Mouse (Mus musculus) layer of hippocampus, adult 2 months (tissue): ENCODE results near the gene Gm20696. TPM values are rescaled to one million over a fixed set of nuclear protein-coding genes. Genes with fewer than 3 reads are reported as not detected.

Source experiments
- DNase-seq, 2 experiments: peaks; one replicate each; pipeline ENCODE4 v3.0.0; 2022; ENCODE audit warnings: low spot score in 2 of 2
- H3K27ac ChIP-seq: fragments of 200-600 bp; 2 replicates; pipeline ENCODE4 v1.8.1; 2022
- H3K4me3 ChIP-seq: fragments of 200-600 bp; 2 replicates; pipeline ENCODE4 v1.8.1; 2022; ENCODE audit warnings: mild to moderate bottlenecking
- CTCF ChIP-seq: fragments of 200-600 bp; conservative IDR thresholded peaks from 2 replicates; pipeline ENCODE4 v1.8.1; 2022; ENCODE audit warnings: antibody characterized with exemption, mild to moderate bottlenecking, moderate library complexity
- total RNA-seq, 2 experiments: library from RNA; stranded (reverse); gene quantifications; 2 replicates each; pipeline ENCODE4 v1.2.3; 2021

Gene Gm20696
- total RNA-seq, 2 experiments from 2014 or later, result 6.2 to 7.3 TPM

DNA sequence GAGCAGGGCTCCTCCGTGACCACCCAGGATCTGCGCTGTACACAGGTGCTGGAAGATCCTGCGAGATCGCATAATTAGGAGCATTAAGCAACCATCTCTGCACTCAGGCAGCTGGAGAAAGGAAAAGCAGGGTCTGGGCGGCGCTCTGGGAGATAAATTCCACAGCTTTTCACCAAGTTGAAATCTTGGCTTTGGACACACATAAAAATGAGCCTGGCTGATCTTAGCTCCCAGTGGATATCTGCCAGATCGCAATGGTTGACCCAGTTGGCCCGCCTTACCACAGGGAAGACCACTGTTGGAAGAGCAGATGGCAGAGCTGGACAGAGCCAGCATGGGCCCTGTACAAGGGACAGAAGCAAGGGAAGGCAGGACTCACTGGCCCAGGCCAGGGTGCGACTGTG, 157.4 kb downstream of the Gm20696 start:
- H3K4me3 ChIP-seq, result no peak overlapping the region
- peak in 1 of 2 experiments; percentile 24 for DNase-seq
- H3K27ac ChIP-seq, result no peak overlapping the region
- no peak for TF ChIP-seq CTCF

DNA sequence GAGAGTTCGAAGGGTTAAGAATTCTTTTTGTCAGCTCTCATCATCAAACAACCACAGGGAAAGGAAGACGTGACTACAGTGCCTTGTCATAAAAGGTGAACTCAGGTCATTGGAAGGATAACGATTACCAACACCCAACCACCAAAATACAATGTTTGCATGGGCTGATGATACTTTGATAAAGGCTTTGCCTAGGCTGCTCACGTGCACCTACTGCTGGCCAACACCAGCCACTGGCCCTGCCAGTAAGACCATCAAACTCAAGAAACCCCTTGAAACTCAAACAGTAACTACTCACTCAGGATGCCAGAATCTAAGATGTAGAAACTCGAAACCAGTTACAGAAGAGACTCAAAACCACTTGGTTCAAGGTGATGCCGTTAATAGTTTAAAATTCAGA, 159.8 kb downstream of the Gm20696 start:
- H3K4me3 ChIP-seq, result no peak overlapping the region
- no peak overlapping the region for H3K27ac ChIP-seq
- TF ChIP-seq CTCF, result peak; percentile 58
- DNase-seq, result no peak

DNA sequence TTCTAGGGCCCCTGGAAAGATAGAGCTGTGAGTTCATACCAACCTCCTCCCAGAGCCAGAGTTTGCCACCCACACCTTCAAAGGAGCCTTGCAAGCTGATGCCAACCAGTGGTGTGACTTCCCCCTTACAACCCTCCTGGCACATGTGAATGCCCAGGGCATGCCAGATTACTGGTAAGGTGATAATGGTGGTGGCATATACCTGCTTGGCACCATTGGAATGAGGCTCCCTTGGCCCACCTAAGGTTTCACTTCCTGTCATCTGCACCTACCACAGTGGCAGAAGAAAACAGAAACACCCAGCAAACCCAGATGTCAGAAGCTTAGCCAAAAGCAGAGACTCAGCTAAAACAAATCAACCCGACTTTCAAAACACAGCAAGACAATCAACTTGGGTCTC, 162.9 kb downstream of the Gm20696 start:
- H3K27ac ChIP-seq, result no peak overlapping the region
- no peak overlapping the region for H3K4me3 ChIP-seq
- no peak for DNase-seq
- TF ChIP-seq CTCF, result no peak

DNA sequence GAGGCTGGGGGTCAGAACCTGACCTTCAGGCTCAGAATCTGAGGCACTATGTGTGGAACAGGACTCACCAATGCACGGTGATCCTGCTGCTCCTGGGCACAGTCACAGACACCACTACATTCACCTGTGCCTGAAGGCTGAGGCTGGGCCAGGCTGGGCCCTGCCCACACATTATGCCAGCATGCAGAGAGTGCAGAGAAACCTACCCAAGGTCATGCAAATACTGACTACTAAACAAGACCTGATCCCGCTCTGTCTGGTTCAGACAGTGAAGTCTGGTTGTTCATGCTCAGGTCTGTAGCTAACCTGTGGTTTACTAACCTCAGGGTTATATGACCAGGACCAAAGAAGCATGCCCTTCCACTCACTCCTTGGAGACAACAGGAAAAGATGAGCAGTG, 163.9 kb downstream of the Gm20696 start:
- Histone ChIP-seq H3K27ac (no peak overlapping the region), H3K4me3 (no peak overlapping the region)
- no peak for TF ChIP-seq CTCF
- no peak for DNase-seq

DNA sequence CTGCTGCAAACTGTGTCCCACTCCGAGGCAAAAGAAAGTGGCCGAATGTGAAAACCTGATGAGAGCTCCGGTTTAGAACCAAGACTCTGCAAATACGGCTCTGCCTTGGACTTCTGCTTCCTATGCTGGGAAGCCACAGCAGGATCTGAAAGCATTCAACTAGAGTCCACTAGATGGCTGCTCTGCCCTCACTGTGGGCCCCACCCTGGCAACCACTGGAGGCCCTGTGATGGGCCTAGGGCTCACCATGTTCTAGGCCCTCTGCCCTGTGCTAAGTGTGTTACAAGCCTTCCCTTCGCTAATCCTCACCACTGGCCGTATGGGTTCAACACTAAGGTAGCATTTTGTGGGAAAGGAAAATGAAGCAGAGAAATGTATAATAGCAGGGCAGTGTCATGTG, 164.3 kb downstream of the Gm20696 start:
- H3K27ac ChIP-seq, result no peak overlapping the region
- no peak overlapping the region for H3K4me3 ChIP-seq
- TF ChIP-seq CTCF, result peak; percentile 22; the same call in 1 of the 2 replicates
- no peak for DNase-seq

DNA sequence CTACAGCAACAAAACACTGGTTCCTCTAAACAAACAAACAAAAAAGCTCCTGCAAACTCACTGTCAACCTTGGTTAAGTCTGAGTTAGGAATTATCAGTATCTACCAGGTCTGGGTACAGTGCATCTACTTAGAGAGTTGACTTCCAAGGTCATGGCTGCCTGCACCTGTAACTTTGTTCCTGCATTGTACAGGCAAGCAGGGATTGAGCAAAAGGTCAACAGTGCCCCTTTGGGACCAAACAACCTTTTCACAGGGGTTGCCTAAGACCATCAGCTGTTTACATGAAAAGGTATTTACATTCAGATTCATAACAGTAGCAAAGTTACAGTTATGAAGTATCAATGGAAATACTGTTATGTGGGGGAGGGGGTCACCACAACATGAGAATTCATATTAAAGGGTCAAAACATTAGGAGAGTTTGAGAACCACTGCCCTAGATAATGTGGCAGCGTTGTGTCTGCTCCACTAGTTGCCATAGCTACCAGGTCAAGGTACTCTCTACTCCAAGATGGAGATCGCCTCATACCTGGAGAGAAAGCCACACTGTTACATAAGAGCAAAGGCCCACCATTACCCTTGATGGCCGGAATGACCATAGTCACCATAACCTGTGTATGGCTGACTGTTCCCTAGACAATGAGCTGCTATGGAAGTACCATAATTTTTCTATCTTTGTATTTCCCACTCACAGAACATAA, 165.9 kb downstream of the Gm20696 start:
- no peak for DNase-seq
- no peak overlapping the region for H3K4me3 ChIP-seq
- TF ChIP-seq CTCF, result no peak
- H3K27ac ChIP-seq, result no peak overlapping the region

DNA sequence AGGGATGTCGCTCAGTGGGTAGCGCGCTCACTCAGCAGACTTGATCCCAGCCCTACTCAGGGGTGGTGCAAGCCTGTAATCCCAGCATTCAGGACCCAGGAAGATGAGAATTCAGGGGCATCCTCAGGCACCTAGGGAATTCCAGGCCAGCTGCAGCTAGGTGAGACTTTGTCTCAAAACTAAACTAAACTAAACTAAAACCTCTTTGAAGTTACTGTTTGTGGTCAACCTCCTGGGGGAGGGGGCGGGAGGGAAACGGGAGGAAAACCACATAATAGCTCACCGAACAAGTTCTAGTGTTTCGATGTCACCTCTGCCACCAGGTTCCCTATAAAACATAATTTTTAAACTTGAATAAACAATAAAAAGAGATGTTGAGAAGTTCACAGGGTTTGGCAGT, 168.5 kb downstream of the Gm20696 start:
- no peak for DNase-seq
- TF ChIP-seq CTCF, result no peak
- Histone ChIP-seq H3K27ac (no peak overlapping the region), H3K4me3 (no peak overlapping the region)

DNA sequence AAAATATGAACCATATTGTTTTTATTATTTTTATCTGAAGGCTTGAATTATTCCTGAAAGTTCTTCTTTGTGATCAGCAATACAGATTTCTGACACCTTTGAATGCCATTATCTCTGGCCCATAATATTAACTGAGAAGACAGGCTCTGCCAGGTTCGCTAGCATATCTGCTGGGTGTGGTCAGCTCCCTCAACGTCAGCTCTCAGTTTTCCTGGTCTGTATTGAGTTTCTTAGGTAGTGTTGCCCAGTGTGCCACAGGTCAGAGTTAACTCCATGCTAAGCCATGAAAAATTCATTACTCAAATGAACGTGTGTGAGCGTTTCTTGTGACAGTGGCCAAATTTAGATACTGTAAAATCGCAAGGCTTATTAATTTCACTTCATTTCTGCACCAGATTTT, 170.5 kb downstream of the Gm20696 start:
- no peak for DNase-seq
- TF ChIP-seq CTCF, result no peak
- Histone ChIP-seq H3K4me3 (no peak overlapping the region), H3K27ac (no peak overlapping the region)

DNA sequence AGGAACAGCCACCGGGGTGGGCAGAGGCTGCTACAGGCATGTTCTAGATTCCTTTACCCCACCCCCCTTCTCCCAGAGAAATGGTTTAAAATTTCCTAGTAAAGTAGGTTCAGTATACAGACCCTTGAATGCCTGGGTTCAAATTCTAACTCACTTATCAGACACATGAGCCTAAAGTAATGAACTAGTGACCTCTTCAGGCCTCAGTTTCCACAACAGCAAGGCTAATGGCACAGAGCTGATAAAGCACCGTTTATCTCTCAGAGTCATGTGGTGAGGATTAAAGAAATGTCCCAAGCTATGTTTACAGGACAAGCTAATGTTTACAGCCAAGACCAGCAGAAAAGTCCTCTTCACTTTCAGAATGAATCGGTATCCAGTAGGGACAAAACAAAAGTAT, 173.7 kb downstream of the Gm20696 start:
- Histone ChIP-seq H3K4me3 (no peak overlapping the region), H3K27ac (0 out of 2 replicates have a peak overlapping the region, but pooled peaks have one; percentile 14)
- DNase-seq, result no peak
- peak; percentile 26; the same call in 1 of the 2 replicates for TF ChIP-seq CTCF

DNA sequence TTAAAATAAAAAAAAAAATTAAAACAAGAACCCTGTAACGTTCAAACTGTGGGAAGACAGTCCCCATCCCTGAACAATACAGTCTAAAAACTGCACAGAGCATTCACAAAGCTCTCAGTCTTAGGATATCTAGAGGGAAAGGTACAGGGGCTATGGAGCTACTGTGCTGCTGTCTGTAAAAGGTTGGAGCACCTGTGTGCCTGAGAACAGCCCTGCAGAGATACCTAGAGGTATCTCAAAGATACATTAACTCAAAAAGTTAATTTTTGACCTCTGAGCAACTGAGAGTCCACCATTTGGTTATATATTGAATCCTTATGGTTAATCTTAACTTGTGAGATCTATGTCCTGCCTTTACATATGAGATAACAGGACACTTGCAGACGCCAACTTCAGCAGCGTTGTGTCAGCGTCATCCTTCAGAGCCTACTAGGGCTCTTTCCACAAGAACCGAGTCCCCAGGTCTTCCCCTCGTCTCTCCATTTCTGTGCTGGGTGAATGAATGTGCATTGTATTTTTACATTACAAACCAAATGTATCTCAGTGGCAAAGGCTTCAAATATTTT, 174.5 kb downstream of the Gm20696 start:
- H3K4me3 ChIP-seq, result no peak overlapping the region
- TF ChIP-seq CTCF, result no peak
- DNase-seq, result no peak
- peak overlapping the region; percentile 39; the same call in 1 of the 2 replicates for H3K27ac ChIP-seq

DNA sequence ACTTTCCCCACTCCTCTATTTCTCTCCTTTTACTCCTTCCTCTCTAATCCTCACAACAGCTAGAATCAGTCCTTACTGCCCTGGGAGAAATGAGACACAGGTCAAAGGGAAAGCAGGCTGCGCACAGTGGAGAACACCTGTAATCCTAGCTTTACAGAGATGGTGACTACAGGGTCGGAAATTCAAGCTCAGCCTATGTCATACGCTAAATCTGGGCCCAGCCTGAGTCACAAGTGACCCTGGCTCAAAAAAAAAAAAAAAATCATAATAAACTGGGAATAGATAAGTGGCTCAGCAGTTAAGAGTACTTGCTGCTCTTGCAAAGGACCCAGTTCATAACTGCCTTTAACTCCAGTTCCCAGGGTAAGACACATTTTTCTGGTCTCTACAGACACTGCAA, 175.5 kb downstream of the Gm20696 start:
- no peak overlapping the region for H3K4me3 ChIP-seq
- TF ChIP-seq CTCF, result no peak
- DNase-seq, result no peak

DNA sequence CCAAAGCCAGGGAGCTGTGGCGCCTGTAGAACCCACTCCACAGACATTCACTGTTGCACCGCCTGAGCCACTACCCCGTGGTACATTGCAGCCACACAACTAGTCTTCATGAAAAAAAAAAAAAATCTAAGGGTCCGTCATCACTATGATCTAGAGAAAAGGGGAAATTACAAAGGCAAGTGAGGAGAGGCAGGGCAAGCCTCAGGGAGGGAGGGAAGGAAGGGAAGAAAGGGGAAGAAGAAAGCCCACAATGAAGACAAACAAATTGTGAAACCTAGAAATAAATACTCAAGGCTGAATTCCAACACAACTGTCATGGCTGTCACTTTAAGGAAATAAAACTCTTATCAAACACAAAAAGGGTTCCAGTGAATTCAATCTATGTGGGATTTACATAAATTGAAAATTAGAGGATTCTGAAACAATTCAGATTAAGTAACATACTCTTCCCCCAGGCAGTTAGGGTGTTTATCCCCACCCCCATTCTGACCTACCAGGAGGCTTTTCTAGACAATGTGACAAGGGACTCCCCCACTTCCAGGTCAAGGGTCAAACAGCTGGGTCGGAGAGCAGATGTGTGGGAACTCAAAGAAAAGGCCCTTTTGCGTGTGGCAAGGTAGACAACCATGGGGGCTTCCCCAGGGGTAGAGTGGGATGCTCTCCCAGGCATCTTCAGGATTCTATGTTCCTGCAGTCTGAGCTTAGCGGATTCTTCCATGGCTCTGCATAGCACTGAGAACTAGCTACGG, 176.5 kb downstream of the Gm20696 start:
- no peak overlapping the region for H3K4me3 ChIP-seq
- DNase-seq, result no peak
- no peak overlapping the region for H3K27ac ChIP-seq
- no peak for TF ChIP-seq CTCF

More for the DNA sequence above, 175.5 kb downstream of the Gm20696 start:
- H3K27ac ChIP-seq, result no peak overlapping the region

DNA sequence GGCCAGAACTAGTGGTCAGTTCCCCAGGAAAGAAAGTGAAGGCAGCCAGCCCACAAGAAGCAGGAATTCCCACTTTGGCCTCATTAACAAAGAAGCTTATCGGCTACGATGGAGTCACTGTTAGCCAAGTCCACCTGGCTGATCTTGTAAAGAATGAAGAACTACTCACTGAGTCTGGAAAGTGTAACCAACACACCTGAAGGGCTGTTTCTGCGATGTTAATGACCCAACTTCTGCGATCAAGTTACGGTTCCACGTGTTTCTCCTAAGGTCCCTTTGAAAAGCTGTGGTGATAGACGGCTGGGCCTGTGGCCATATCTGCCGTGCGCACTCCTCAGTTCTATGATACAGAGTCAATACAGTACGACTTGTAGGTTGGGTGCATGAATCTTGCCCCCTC, 177.2 kb downstream of the Gm20696 start:
- no peak overlapping the region for H3K4me3 ChIP-seq
- H3K27ac ChIP-seq, result no peak overlapping the region
- TF ChIP-seq CTCF, result no peak
- no peak for DNase-seq
